Mouse (Mus musculus) small intestine, adult 2 months (tissue): ENCODE data around the gene Fam111a. TPM values are rescaled to one million over a fixed set of nuclear protein-coding genes. Genes with fewer than 3 reads are reported as not detected.
A peak's percentile ranks its signal among the peaks of the same experiment; 100 is the strongest.

ENCODE experiments used
- H3K27ac ChIP-seq: fragments of 200-500 bp; 2 replicates; pipeline ENCODE4 v1.5.1; 2012; ENCODE audit warnings: low read depth, low read length, control low read depth, inconsistent platforms; ENCODE audit not compliant: insufficient read depth
- H3K27me3 ChIP-seq: fragments of 200-500 bp; 2 replicates; pipeline ENCODE4 v1.6.1; 2012; ENCODE audit warnings: mild to moderate bottlenecking, moderate library complexity, low read length, inconsistent platforms; ENCODE audit not compliant: control insufficient read depth, insufficient read depth
- H3K36me3 ChIP-seq: fragments of 200-500 bp; 2 replicates; pipeline ENCODE4 v1.6.1; 2012; ENCODE audit warnings: mild to moderate bottlenecking, low read length, control low read depth, inconsistent platforms; ENCODE audit not compliant: control insufficient read depth, insufficient read depth
- H3K4me1 ChIP-seq: fragments of 200-500 bp; 2 replicates; pipeline ENCODE4 v1.6.1; 2012; ENCODE audit warnings: low read length, inconsistent platforms, mixed read lengths; ENCODE audit not compliant: control insufficient read depth, insufficient read depth, insufficient read length
- H3K4me3 ChIP-seq: fragments of 200-500 bp; 2 replicates; pipeline ENCODE4 v1.5.1; 2012; ENCODE audit warnings: low read depth, mild to moderate bottlenecking, control low read depth, inconsistent platforms, low read length, moderate library complexity
- CTCF ChIP-seq: fragments of 200-500 bp; IDR thresholded peaks from 2 replicates; pipeline ENCODE4 v1.5.1; 2012; ENCODE audit warnings: low read depth, mild to moderate bottlenecking, control low read depth, inconsistent platforms, low read length, moderate library complexity, mixed read lengths; ENCODE audit not compliant: insufficient replicate concordance, insufficient read length; ENCODE audit errors: extremely low read depth
- POLR2A ChIP-seq: fragments of 200-500 bp; IDR thresholded peaks from 2 replicates; pipeline ENCODE4 v1.6.1; 2012; ENCODE audit warnings: low read depth, mild to moderate bottlenecking, control low read depth, inconsistent platforms, low read length, moderate library complexity
- WGBS: fragments of 180-500 bp; shearing (Covaris S2); methylation state at CpG from one replicate; pipeline ENCODE4 v1.1.7; 2018; 5-methylcytosine and 5-hydroxymethylcytosine counted together
- polyA plus RNA-seq: library from polyadenylated mRNA; depleted of rRNA; stranded (reverse); fragments of >200 nt; gene quantifications from 2 replicates; pipeline ENCODE4 v1.2.3, GENCODE M21; 2012

Fam111a gene
- polyA plus RNA-seq, 1 experiment = 0.33 TPM

DNA sequence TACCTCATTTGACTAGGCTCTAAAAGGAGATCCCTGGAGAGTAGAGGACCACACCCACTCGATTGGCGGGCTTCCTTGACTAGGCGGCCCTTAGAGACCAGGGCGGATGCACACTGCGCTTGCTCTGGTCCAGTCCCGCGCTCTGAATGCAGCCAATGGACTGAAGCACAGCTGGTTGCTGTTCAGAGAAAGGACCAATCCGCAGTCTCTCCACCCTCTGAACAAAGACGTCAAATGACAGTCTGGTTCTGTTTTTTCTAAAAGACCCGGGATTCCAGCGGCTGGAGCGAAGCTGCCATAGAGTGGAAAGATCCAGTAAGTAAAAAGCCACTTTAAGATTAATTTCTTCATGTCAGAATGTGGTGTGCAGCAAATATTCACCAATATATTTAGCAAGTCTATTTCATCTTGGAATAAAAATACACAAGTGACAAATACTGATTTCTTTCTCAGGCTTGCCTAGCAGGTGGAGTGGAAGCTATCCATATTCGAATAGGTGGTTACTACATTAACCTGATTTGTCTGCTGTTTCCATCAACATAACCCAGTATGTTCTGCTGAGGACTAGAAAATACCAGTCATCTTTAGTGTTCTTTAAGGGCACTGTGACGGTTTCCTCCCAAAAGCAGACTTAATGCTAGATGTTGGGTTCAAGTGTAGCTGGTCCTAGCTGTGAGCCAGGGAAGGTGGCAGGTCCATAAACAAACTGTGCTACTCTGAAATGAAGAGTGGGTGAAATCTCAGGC is 27.9 kb downstream of the Fam111a start:
- H3K27me3 ChIP-seq = no peaks in the 10 kb centered on the region
- peak overlapping the region; percentile 50 for H3K27ac ChIP-seq
- H3K4me1 ChIP-seq = peaks cover 8% of the 10 kb centered on the region
- WGBS = 8% methylated on average over 14 of the region's 14 CpGs
- peak overlapping the region; percentile 49 for H3K4me3 ChIP-seq
- 0 out of 2 replicates have a peak, but pooled peaks cover 4% of the 10 kb centered on the region for H3K36me3 ChIP-seq
- TF ChIP-seq POLR2A (no peak), CTCF (no peak)

DNA sequence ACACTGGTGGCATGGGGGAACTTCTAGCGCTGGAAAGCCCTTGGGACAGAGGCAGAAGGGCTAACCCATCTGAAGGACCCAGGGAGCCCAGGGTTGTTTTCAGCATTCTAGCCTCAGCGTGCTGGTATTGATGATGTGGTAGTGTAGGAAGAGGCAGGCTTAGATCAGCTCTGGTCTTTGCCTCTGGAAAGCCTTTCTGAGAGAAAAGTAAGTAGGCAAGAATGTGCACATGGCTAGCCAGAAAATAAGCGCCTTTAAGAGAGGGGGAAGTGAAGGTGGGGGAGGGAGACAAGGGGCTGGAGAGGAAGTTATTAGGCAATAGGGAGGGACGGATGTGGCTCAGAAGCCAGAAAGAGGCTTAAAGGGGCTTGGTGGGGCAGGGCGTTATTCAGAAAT is 28.5 kb downstream of the Fam111a start:
- WGBS = 23% methylated on average over 5 of the region's 5 CpGs
- H3K4me1 ChIP-seq = peaks cover 8% of the 10 kb centered on the region

GRCm38 (mm10) chr19:12575107-12575506 is 29.6 kb downstream of the Fam111a start:
- WGBS = 29% methylated on average over 7 of the region's 7 CpGs
- H3K4me3 ChIP-seq = no peak overlapping the region
- H3K27me3 ChIP-seq = no peaks in the 10 kb centered on the region
- H3K36me3 ChIP-seq = 0 out of 2 replicates have a peak, but pooled peaks cover 4% of the 10 kb centered on the region
- no peak for TF ChIP-seq CTCF
- TF ChIP-seq POLR2A = no peak
- peaks cover 8% of the 10 kb centered on the region for H3K4me1 ChIP-seq
- no peak overlapping the region for H3K27ac ChIP-seq

More for the DNA sequence above, 28.5 kb downstream of the Fam111a start:
- TF ChIP-seq CTCF (no peak), POLR2A (no peak)
- 0 out of 2 replicates have a peak, but pooled peaks cover 4% of the 10 kb centered on the region for H3K36me3 ChIP-seq
- H3K27ac ChIP-seq = peak overlapping the region; percentile 71
- H3K27me3 ChIP-seq = no peaks in the 10 kb centered on the region
- H3K4me3 ChIP-seq = peak overlapping the region; percentile 49

DNA sequence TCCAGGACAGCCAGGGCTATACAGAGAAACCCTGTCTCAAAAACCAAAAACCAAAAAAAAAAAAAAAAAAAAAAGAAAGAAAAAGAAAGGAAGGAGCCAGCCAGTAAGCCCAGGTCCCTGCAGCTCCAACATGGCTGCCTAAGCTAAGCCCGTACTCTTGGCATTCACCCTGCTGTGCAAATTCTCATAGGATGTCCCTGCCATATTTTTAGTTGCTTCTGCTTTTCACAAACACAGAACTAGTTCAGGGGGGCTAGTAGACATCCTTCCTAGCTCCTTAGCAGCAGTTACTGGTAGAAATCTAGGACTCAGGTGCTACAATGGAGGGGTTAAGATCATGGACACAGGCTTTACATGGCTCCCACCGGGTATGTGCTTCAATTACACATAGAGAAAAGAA is 30.0 kb downstream of the Fam111a start:
- H3K4me1 ChIP-seq = peaks cover 8% of the 10 kb centered on the region
- H3K36me3 ChIP-seq = 0 out of 2 replicates have a peak, but pooled peaks cover 4% of the 10 kb centered on the region
- H3K27me3 ChIP-seq = no peaks in the 10 kb centered on the region
- 87% methylated on average over 2 of the region's 2 CpGs for WGBS
- H3K4me3 ChIP-seq = no peak overlapping the region
- TF ChIP-seq CTCF (no peak), POLR2A (no peak)
- H3K27ac ChIP-seq = no peak overlapping the region; the same call in 1 of the 2 replicates

DNA sequence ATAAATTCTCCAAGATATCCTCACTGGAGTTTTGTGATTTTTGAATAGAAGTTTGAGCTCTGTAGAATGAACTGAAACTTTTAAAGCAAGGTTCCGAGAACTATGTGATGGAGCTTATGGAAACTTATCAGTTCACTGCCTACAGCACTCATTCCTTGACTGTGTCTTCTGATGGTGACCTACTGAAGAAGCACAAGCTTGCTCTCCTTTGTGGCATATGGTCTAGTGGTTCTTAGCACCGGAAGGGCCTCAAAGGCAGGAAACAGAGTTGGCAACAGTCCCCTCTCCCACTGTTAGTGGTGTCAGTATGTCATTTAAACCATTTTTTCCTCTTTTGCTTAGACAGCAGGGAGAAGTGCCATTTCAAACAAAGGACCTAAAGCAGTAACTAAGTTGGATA is 31.1 kb downstream of the Fam111a start:
- Histone ChIP-seq H3K27me3 (no peaks in the 10 kb centered on the region), H3K27ac (no peak overlapping the region), H3K4me1 (peaks cover 8% of the 10 kb centered on the region), H3K36me3 (0 out of 2 replicates have a peak, but pooled peaks cover 4% of the 10 kb centered on the region), H3K4me3 (no peak overlapping the region)
- WGBS = 75% methylated on average over 2 of the region's 2 CpGs
- TF ChIP-seq POLR2A = no peak
- no peak for TF ChIP-seq CTCF

- 50% methylated on average over 4 of the region's 4 CpGs for WGBS
- H3K27me3 ChIP-seq = no peaks in the 10 kb centered on the region
- TF ChIP-seq POLR2A = no peak
- TF ChIP-seq CTCF = no peak
- peaks cover 8% of the 10 kb centered on the region for H3K36me3 ChIP-seq
- H3K4me1 ChIP-seq = peaks cover 3% of the 10 kb centered on the region; the same call in 1 of the 2 replicates
- H3K27ac ChIP-seq = no peak overlapping the region
- H3K4me3 ChIP-seq = no peak overlapping the region
These were observed 39.8 kb downstream of the Fam111a start for GRCm38 (mm10) chr19:12585310-12585709.

DNA sequence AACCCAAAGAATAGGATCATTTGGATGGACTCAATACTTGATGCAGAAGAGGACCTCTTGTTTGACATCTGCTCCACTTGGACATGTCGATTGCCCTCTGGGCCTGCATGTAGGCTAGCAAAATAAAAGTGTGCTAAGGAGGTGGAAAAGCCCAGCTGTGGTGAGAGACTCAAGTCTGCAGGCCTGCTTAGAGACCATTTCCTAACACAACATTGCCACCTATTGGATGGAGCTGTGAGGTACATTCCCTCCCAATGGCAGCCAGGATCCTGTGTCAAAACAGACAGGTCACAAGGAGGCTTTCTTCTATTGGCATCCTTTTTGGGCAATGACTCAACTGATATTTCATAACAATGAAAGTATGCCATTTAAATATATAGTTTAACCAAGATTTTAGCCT is 46.4 kb downstream of the Fam111a start:
- Histone ChIP-seq H3K4me3 (no peak overlapping the region), H3K27me3 (no peaks in the 10 kb centered on the region), H3K27ac (no peak overlapping the region), H3K36me3 (peaks cover 4% of the 10 kb centered on the region), H3K4me1 (peaks cover 7% of the 10 kb centered on the region)
- TF ChIP-seq POLR2A (no peak), CTCF (peak; percentile 64; the same call in 1 of the 2 replicates)
- 3% methylated on average over 1 of the region's 1 CpGs for whole genome bisulfite sequencing

GRCm38 (mm10) chr19:12595135-12595529 is 49.6 kb downstream of the Fam111a start:
- Histone ChIP-seq H3K36me3 (no peaks in the 10 kb centered on the region), H3K4me3 (no peak overlapping the region), H3K27ac (no peak overlapping the region), H3K4me1 (peaks cover 7% of the 10 kb centered on the region), H3K27me3 (no peaks in the 10 kb centered on the region)
- 22% methylated on average over 2 of the region's 2 CpGs for WGBS
- no peak for TF ChIP-seq CTCF
- no peak for TF ChIP-seq POLR2A
